Mouse (Mus musculus) thymus, postnatal 4 days (tissue): Measurements from ENCODE around the gene Bcas2.
"Not testable (repeated sequence)": the region's sequence is repeated elsewhere in the genome, so short reads cannot be mapped to it uniquely, and the experiment has no call there.

ENCODE experiments used
- DNase-seq: peaks from one replicate; pipeline ENCODE4 v3.0.0; 2021

The Bcas2 gene

DNA sequence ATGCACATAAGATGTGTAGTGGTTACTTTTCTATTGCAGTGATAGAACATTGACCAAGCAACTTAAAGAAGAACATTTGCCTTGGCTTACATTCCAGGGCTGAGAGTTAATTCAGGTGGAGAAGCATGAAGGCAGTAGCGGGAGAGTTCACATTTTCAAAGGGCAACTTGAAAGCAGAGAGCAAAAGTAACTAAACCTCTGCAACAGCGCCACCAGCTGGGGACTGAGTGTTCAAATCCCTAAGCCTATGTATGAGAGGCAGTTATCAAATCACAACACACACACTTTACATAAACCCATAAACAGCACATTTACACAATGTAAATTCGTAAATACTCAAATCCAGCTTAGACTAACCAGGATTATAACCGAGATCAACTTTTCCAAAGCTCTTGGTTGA, 1.7 kb upstream of the Bcas2 start:
- peak; percentile 95 for DNase-seq

- DNase-seq: no peak
Measured at GRCm38 (mm10) chr3:103172615-103173014, 1.2 kb downstream of the Bcas2 start.

DNA sequence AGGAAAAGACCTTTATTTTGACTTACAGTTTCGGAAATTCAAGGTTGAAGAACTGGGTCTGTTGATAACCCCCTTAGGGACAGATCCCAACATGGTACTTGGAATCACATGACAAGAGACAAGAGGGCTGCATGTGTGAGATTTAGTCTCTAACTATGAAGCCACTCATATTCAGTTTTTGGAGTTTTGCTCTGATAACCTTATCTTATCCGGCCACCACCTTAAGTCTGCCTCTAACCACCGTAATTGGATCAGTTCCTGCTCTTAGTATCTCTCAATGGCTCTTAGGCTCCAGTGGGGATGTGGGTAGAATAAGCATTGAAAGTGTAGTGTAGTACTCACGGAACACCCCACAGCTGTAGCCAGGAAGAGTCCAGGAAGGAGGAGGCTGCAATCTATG, 5.3 kb downstream of the Bcas2 start:
- no peak for DNase-seq

GRCm38 (mm10) chr3:103179527-103179926, 8.1 kb downstream of the Bcas2 start:
- DNase-seq: no peak

DNA sequence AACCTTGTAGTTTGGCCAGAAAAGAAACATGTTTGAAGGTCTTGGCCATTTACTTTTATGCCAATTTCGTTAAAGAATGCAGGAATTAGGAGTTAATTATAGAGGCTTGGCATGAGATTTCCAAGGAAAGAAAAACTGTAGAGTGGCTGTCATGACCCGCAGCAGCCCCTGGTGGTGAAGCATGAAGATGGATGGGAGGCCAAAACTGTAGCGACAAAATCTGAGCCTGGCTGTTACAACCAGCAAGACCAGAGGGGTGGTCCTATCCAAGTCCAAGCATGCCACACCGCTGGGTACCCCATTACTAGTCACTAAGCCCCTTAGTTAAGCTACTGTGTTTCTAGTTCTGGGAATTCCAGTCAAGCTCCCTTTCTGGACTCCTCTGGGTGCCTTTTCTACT, 9.7 kb downstream of the Bcas2 start:
- DNase-seq: peak; percentile 23

- DNase-seq: no peak
Measured at GRCm38 (mm10) chr3:103182821-103183220, 11.4 kb downstream of the Bcas2 start.

DNA sequence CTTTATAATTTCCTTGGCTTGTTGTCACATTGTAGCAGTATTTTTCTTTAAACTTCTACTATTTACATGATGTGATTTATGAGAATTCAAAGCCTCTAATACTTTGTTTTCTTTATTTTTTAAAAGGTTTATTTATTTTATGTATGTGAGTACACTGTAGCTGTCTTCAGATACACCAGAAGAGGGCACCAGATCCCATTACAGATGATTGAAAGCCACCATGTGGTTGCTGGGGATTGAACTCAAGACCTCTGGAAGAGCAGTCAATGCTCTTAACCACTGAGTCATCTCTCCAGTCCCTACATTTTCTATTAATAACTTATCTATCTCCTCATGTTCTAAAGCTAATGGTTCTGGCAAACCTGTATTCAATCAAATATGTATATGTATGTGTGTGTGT, 13.0 kb downstream of the Bcas2 start:
- not testable (repeated sequence) for DNase-seq

GRCm38 (mm10) chr3:103188451-103188850, 17.0 kb downstream of the Bcas2 start:
- no peak for DNase-seq

GRCm38 (mm10) chr3:103188856-103189255, 17.4 kb downstream of the Bcas2 start:
- DNase-seq: no peak

DNA sequence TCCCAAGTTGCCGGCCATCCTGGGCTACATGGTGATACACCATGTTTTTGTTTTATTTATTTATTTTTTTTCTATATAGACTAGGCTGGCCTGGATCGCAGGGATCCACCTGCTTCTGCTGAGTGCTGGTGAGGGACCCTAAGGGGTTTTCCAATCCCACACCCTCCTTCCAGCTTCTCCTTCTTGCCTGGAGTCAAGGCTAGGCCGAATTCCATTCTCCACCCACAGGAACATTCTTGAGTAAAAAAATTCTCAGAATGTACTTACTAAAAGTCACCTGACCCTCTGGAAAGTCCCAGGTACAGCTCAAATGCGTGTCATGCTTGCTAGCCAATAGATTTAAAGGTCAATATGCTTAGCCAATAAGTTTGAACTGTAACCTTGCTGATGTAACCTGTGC, 20.7 kb downstream of the Bcas2 start:
- no peak for DNase-seq

- no peak for DNase-seq
Measured at GRCm38 (mm10) chr3:103193186-103193585, 21.7 kb downstream of the Bcas2 start.

- DNase-seq: no peak
Measured at GRCm38 (mm10) chr3:103196320-103196823, 24.9 kb downstream of the Bcas2 start.

- no peak for DNase-seq
Measured at GRCm38 (mm10) chr3:103199386-103199785, 27.9 kb downstream of the Bcas2 start.

DNA sequence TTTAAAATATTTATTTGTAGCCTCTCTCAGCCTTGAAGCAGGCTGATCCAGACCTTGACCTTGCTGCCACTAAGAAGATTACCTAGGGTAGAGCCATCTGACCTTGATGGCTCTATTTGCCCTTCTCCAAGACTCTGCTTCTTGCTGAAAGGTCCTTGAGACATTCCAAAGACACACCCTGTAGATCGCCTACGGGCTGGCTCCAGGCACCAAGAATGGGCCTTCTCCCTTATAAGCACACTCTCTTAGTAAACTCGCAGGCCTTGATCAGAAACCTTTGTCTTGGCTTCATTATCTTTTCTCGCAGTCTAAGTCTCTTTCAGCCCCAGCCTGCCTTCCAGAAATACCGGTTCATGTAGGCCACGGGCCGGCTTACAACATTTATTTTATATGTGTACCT, 29.6 kb downstream of the Bcas2 start:
- DNase-seq: not testable (repeated sequence)

GRCm38 (mm10) chr3:103203554-103203953, 32.1 kb downstream of the Bcas2 start:
- DNase-seq: no peak

DNA sequence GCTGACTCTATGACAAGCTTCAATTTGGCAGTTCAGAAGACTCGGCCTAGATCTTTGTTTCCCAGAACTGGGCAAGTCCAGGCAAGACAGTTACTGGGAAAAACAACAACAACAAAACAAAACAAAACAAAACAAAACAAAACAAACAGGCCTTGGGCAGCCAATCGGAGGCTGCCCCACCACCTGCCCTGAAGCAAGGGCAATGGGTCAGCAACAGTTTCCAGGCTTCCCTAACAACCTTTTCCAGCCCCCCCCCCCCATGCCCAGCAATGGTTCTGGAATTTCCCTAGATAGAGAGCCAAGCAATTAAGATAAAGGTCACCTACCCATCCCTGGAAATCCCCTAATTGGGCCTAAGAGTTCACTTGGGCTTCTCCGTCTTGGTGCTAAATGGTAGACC, 33.0 kb downstream of the Bcas2 start:
- no peak for DNase-seq

GRCm38 (mm10) chr3:103206393-103206792, 34.9 kb downstream of the Bcas2 start:
- no peak for DNase-seq

DNA sequence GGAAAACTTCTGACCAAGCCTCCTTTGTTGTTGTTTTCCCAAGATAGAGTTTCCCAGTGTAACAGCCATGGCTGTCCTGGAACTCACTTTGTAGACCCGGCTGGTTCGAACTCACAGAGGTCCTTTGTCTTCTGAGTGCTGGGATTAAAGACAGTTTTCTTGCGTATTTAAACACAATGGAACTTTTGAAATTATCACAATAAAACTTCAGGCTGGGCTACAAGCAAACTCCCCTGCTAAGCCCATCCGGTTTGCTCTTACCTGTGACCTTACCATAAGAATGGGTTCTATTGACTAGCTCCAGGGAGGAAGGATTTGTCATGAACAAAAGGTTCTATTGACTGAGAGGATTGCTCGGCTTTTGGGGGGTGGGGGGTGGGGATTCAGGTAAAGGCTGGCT, 36.3 kb downstream of the Bcas2 start:
- no peak for DNase-seq

DNA sequence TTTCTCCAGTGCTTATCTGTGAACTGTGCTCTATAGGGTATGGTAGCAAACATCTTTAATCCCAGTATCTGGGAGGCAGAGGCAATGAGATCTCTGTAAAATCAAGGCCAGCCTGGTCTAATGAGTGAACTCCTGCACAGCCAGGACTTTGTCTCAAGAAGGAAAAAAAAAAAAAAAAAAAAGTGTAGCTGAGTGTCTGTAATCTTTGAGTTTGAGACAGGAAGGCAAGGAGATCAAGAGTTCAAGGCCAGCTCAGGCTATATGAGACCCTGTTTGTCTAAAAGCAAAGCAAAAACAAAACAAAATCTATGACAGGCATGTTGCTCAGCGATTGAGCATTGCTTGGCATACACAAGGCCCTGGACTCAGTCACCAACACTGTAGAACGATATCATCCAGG, 36.8 kb downstream of the Bcas2 start:
- DNase-seq: no peak

DNA sequence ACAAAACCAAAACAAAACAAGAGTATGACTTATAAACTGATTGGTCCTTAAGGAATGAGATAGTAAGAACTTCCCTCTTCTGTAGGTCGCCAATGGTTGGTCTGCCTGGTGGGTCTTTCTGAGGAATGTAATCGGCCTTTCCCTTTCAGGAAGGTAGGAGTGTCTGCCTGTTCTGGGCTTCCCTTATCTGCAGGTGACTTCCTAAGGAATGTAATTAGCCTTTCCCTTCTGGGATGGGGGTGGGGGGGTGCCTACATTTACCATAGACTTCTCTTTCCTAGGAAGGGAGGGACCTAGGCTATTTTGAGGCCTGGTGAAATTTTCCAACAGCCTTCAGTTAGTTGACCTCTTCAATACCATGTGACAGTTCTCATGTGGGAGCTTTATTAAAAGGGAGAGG, 39.6 kb downstream of the Bcas2 start:
- DNase-seq: no peak

- no peak for DNase-seq
Measured at GRCm38 (mm10) chr3:103212142-103212541, 40.7 kb downstream of the Bcas2 start.

DNA sequence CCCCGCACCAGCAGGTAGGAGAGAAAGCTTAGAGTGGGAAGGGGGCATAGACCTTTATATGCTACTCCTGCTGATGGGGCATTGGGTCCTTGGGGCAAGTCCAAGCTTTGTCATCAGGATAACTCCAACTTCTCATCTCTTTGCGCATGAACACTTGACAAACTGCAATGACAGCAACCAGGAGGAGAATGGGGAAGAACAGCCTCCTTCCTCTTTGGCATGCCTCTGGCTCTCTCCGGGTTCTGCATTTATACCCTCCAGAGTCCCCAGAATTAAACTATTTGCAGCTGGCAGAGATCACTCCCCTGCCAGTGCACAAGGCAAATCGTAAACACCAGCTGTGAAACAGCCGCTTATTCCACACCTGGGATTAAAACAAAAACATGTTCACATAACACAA, 42.1 kb downstream of the Bcas2 start:
- DNase-seq: no peak

GRCm38 (mm10) chr3:103214593-103215285, 43.3 kb downstream of the Bcas2 start:
- DNase-seq: no peak

GRCm38 (mm10) chr3:103215399-103215798, 43.9 kb downstream of the Bcas2 start:
- not testable (repeated sequence) for DNase-seq

DNA sequence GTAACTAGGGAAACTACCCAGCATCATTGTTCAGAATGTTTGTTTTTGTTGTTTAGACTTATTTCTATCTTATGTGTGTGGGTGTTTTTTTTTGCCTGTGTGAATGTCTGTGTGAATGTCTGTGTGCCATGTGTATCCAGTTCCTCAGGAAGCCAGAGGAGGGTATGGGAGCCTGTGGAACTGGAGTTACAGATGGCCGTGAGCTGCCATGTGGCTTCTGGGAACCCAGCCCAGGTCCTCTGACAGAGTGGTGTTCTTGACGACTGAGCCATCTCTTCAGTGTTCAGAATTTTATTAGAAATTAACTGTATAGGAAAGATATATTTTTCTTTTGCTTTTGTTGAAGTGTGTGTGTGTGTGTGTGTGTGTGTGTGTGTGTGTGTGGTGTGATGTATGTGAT, 50.0 kb downstream of the Bcas2 start:
- DNase-seq: no peak
